13 mouse cellular contexts compared by ENCODE assay signal in the genomic region with DNA sequence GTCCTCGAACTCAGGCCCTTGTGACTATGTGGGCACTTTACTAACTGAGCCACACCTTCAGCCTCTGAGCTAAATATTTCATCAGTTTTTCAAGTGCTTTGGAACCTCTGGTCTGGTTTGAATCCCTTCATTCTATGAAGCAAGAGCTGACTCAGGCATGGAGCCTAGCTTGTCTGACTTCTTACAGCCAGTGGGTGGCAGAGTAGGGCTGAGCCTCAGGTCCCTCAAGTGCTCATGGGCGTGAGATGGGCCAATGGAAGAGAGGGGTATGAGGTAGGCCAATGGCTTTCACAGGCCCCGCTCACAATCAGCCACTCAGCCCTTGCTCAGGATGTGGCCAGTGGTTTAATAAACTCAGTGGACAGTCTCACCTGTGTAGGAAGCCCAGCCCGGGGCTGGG. TPM values are rescaled to one million over a fixed set of nuclear protein-coding genes. Genes with fewer than 3 reads are reported as not detected.
A peak's percentile ranks its signal among the peaks of the same experiment; 100 is the strongest.
DNase-seq lines count a peak whose midpoint lies in the region; ATAC-seq and TF ChIP-seq lines count a peak whose summit lies in the region.
"Had no signal": no experiment of that assay in that cellular context is flagged by ENCODE, and none has a peak within 500 bp of the region (broad histone marks: within the 10 kb centered on the region; RNA-seq: fewer than 3 reads in every experiment).

No protein-coding gene starts in this region.

- 45% methylated on average over 4 of the region's 4 CpGs for WGBS in liver, embryonic 14.5 days (ENCODE audit: insufficient replicate concordance)
- WGBS in liver, embryonic 11.5 days, result 49% methylated on average over 4 of the region's 4 CpGs

- no peak for TF ChIP-seq POLR2A in ES-Bruce4 (IDR thresholded peaks at IDR 0.05; ENCODE audit: insufficient read depth, low read length)

- H3K27ac ChIP-seq in liver, embryonic 14.5 days, result no peak overlapping the region
- H3K27ac ChIP-seq in liver, embryonic 11.5 days (ENCODE audit: low read depth, low read length), result no peak overlapping the region
- H3K27ac ChIP-seq in ES-Bruce4 (ENCODE audit: insufficient read depth, low read length), result no peak overlapping the region
- H3K27ac ChIP-seq: gastrocnemius, adult 2 months; heart, embryonic 13.5 days; lung, embryonic 15.5 days had no signal

- TF ChIP-seq EP300 in liver, embryonic 14.5 days (IDR thresholded peaks at IDR 0.05; ENCODE audit: low read depth), result no peak
- no peak for TF ChIP-seq EP300 in ES-Bruce4 (IDR thresholded peaks at IDR 0.05; ENCODE audit: insufficient read depth, low read depth, low read length)

- H3K36me3 ChIP-seq in liver, embryonic 14.5 days (replicated peaks; ENCODE audit: control insufficient read depth, insufficient read depth, low read depth), result no peaks in the 10 kb centered on the region
- no peaks in the 10 kb centered on the region for H3K36me3 ChIP-seq in liver, embryonic 11.5 days (ENCODE audit: control insufficient read depth, insufficient read depth, low read length)
- no peaks in the 10 kb centered on the region for H3K36me3 ChIP-seq in ES-Bruce4 (ENCODE audit: control insufficient read depth, insufficient read depth, low read length, poor library complexity, severe bottlenecking)
- H3K36me3 ChIP-seq: heart, embryonic 13.5 days; lung, embryonic 15.5 days had no signal

- no peaks in the 10 kb centered on the region for H3K27me3 ChIP-seq in liver, embryonic 14.5 days (ENCODE audit: control insufficient read depth, insufficient read depth, low read length)
- H3K27me3 ChIP-seq in liver, embryonic 11.5 days (replicated peaks; ENCODE audit: control insufficient read depth, insufficient read depth, low read length), result peaks cover 2% of the 10 kb centered on the region; the same call in 1 of the 2 replicates
- H3K27me3 ChIP-seq in ES-Bruce4 (ENCODE audit: control insufficient read depth, insufficient read depth, low read length, poor library complexity, severe bottlenecking), result no peaks in the 10 kb centered on the region
- H3K27me3 ChIP-seq: lung, embryonic 15.5 days had no signal

- no peak for DNase-seq in liver, embryonic 14.5 days (ENCODE audit: low read depth in 3 of 3, low spot score in 3 of 3)
- no peak for DNase-seq in liver, embryonic 11.5 days (ENCODE audit: low spot score)
- peak; percentile 72 for DNase-seq in NIH3T3 (ENCODE audit: low read depth)
- DNase-seq in thymus, postnatal 36 days, result no peak
- no peak for DNase-seq in left cerebral cortex, postnatal 14 days (ENCODE audit: low spot score in 2 of 2)
- DNase-seq: adrenal gland, adult 8-10 months; embryo, embryonic 11 days; gastrocnemius, adult 2 months; right cerebral cortex, postnatal 25 days had no signal

- no peak for ATAC-seq in liver, embryonic 14.5 days (ENCODE audit: insufficient read depth)
- ATAC-seq in liver, embryonic 11.5 days (replicated peaks; ENCODE audit: low FRiP score), result no peak
- ATAC-seq in megakaryocyte progenitor cell, adult 5-6 weeks (replicated peaks; ENCODE audit: poor library complexity), result peak; percentile 55

- H3K9me3 ChIP-seq in liver, embryonic 14.5 days (ENCODE audit: control insufficient read depth, low read length), result no peaks in the 10 kb centered on the region
- no peaks in the 10 kb centered on the region for H3K9me3 ChIP-seq in liver, embryonic 11.5 days (ENCODE audit: control insufficient read depth, low read length)
- H3K9me3 ChIP-seq in ES-Bruce4 (replicated peaks; ENCODE audit: control insufficient read depth, insufficient read depth, low read length, poor library complexity, severe bottlenecking), result no peaks in the 10 kb centered on the region
- H3K9me3 ChIP-seq: heart, embryonic 13.5 days; lung, embryonic 15.5 days had no signal

- intact Hi-C loops in left cerebral cortex, postnatal 14 days (cut with DNase I), result no loop called here

- TF ChIP-seq CTCF in liver, embryonic 14.5 days (IDR thresholded peaks at IDR 0.05; ENCODE audit: low read depth), result peak; percentile 39
- TF ChIP-seq CTCF in ES-Bruce4 (IDR thresholded peaks at IDR 0.05; ENCODE audit: low read depth, low read length), result peak; percentile 70

- no peak overlapping the region for H3K4me3 ChIP-seq in liver, embryonic 14.5 days (ENCODE audit: insufficient read depth in 1 of 2, low read depth in 2 of 2, low read length in 2 of 2)
- no peak overlapping the region for H3K4me3 ChIP-seq in liver, embryonic 11.5 days (ENCODE audit: low read depth, low read length)
- H3K4me3 ChIP-seq in ES-Bruce4 (ENCODE audit: low read depth, low read length), result no peak overlapping the region
- H3K4me3 ChIP-seq: gastrocnemius, adult 2 months; heart, embryonic 13.5 days; lung, embryonic 15.5 days had no signal

- H3K9ac ChIP-seq in liver, embryonic 14.5 days (replicated peaks), result no peak overlapping the region
- no peak overlapping the region for H3K9ac ChIP-seq in liver, embryonic 11.5 days (ENCODE audit: low read depth, low read length)
- no peak overlapping the region for H3K9ac ChIP-seq in ES-Bruce4 (ENCODE audit: low read depth, poor library complexity, severe bottlenecking)
- H3K9ac ChIP-seq: heart, embryonic 13.5 days; lung, embryonic 15.5 days had no signal

- no peaks in the 10 kb centered on the region for H3K4me1 ChIP-seq in liver, embryonic 14.5 days (replicated peaks; ENCODE audit: control insufficient read depth in 2 of 2, insufficient read depth in 2 of 2, low read length in 1 of 2)
- no peaks in the 10 kb centered on the region for H3K4me1 ChIP-seq in liver, embryonic 11.5 days (replicated peaks; ENCODE audit: control insufficient read depth, insufficient read depth, low read length)
- H3K4me1 ChIP-seq in ES-Bruce4 (ENCODE audit: control insufficient read depth, insufficient read depth, low read length), result peaks cover 5% of the 10 kb centered on the region
- H3K4me1 ChIP-seq: heart, embryonic 13.5 days; lung, embryonic 15.5 days had no signal

- H3K4me2 ChIP-seq in liver, embryonic 14.5 days (ENCODE audit: low read depth), result no peak overlapping the region
- no peak overlapping the region for H3K4me2 ChIP-seq in liver, embryonic 11.5 days
- H3K4me2 ChIP-seq: heart, embryonic 13.5 days; lung, embryonic 15.5 days had no signal

RNA-seq across cellular contexts. Expression of gene Zfp574, which starts 27.2 kb away (rescaled TPM):
- 6.3 and 6.9 TPM in 2 replicates for polyA plus RNA-seq in liver, embryonic 14.5 days (2012; rRNA removed)
- polyA plus RNA-seq in liver, embryonic 14.5 days (2014; fragmentation: Nextera tagmentation; extraction: Ambion mirVana), result 6.6 and 7.3 TPM in 2 replicates
- polyA plus RNA-seq in liver, embryonic 11.5 days (2014; fragmentation: Nextera tagmentation; extraction: Ambion mirVana), result 22.8 and 23.1 TPM in 2 replicates
- polyA plus RNA-seq in ES-Bruce4 (2011; ENCODE audit: insufficient read depth, insufficient read length, low read depth, missing spikeins), result 13.5 and 14.8 TPM in 2 replicates
- 6.2 and 7.6 TPM in 2 replicates for total RNA-seq in megakaryocyte progenitor cell, adult 5-6 weeks (2015)
- total RNA-seq in megakaryocyte progenitor cell, adult 5-6 weeks (2017), result 4.5 and 4.8 TPM in 2 replicates
- 10 to 100 TPM; 28.1 to 30.0 TPM for total RNA-seq in left cerebral cortex, postnatal 14 days (2021)

RNA-seq across cellular contexts. Expression of gene Grik5, which starts 27.4 kb away (rescaled TPM):
- polyA plus RNA-seq in liver, embryonic 14.5 days (2012; rRNA removed), result 4.9 and 6.1 TPM in 2 replicates
- polyA plus RNA-seq in liver, embryonic 14.5 days (2014; fragmentation: Nextera tagmentation; extraction: Ambion mirVana), result 0.37 and 0.54 TPM in 2 replicates
- polyA plus RNA-seq in liver, embryonic 11.5 days (2014; fragmentation: Nextera tagmentation; extraction: Ambion mirVana), result 3.5 and 5.3 TPM in 2 replicates
- 31.5 and 40.0 TPM in 2 replicates for polyA plus RNA-seq in ES-Bruce4 (2011; ENCODE audit: insufficient read depth, insufficient read length, low read depth, missing spikeins)
- 3.1 and 5.6 TPM in 2 replicates for total RNA-seq in megakaryocyte progenitor cell, adult 5-6 weeks (2015)
- 3.4 and 3.9 TPM in 2 replicates for total RNA-seq in megakaryocyte progenitor cell, adult 5-6 weeks (2017)
- 100 to 1,000 TPM; 264 to 270 TPM for total RNA-seq in left cerebral cortex, postnatal 14 days (2021)
